ENCODE assay signal across 26 mouse cellular contexts in the genomic region with DNA sequence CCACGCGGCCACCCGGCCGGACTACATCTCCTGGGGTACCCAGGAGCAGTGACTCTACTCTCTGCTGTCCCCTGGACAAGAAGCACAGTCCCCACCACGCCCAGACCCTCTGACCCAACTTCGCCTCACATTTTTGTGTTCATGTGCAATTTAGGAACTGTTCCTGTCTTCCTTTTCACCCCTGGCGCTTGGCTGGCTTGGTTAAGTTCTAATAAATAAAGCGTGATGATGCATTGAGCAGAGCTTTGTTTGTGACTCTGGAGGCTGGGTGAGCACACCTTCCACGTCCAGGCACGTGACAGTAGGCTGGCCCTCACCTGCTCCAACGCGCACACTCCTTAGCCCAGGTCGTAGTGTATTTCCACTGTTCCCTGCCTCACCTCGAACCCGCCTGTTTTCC. TPM values are rescaled to one million over a fixed set of nuclear protein-coding genes. Genes with fewer than 3 reads are reported as not detected.
"Had no signal": no experiment of that assay in that cellular context is flagged by ENCODE, and none has a peak within 500 bp of the region (broad histone marks: within the 10 kb centered on the region; RNA-seq: fewer than 3 reads in every experiment).

No protein-coding gene starts in this region.

- H3K4me3 ChIP-seq: heart, adult 2 months; heart, embryonic 12.5 days; hindbrain, embryonic 10.5 days; hindbrain, embryonic 12.5 days; intestine, embryonic 15.5 days; limb, embryonic 13.5 days; limb, embryonic 15.5 days; liver, embryonic 12.5 days had no signal

- H3K4me2 ChIP-seq: heart, embryonic 12.5 days; hindbrain, embryonic 12.5 days; hindbrain, embryonic 14.5 days; intestine, embryonic 15.5 days; limb, embryonic 13.5 days; limb, embryonic 15.5 days; liver, embryonic 12.5 days had no signal

- H3K27ac ChIP-seq: hindbrain, embryonic 10.5 days; hindbrain, embryonic 12.5 days; hindbrain, embryonic 14.5 days; intestine, embryonic 15.5 days; limb, embryonic 13.5 days; limb, embryonic 15.5 days; liver, embryonic 12.5 days had no signal

- ATAC-seq: hindbrain, embryonic 16.5 days; inflammation-experienced regulatory T-cells, adult 6 months; intestine, embryonic 15.5 days; intestine, postnatal 0 days; liver, embryonic 12.5 days had no signal

- DNase-seq: gastrocnemius, postnatal 14 days; heart, postnatal 10 days; heart, postnatal 4 days; kidney, adult 18-20 months; kidney, adult 8-10 months; kidney, postnatal 10 days; kidney, postnatal 36 days; layer of hippocampus, adult 9-11 months; layer of hippocampus, postnatal 36 days; left cerebral cortex, postnatal 4 days had no signal

- H3K9ac ChIP-seq: heart, embryonic 12.5 days; hindbrain, embryonic 12.5 days; hindbrain, embryonic 14.5 days; intestine, embryonic 15.5 days; limb, embryonic 13.5 days; limb, embryonic 15.5 days; liver, embryonic 12.5 days had no signal

- H3K9me3 ChIP-seq: heart, embryonic 12.5 days; hindbrain, embryonic 10.5 days; hindbrain, embryonic 12.5 days; intestine, embryonic 15.5 days; limb, embryonic 13.5 days; limb, embryonic 15.5 days; liver, embryonic 12.5 days had no signal

RNA-seq across cellular contexts. Expression of a gene that starts 5.8 kb away (rescaled TPM):
- total RNA-seq: granulocyte monocyte progenitor cell, adult 5-6 weeks; liver, adult 2 months had no signal

RNA-seq across cellular contexts. Expression of a gene that starts 9.6 kb away (rescaled TPM):
- polyA plus RNA-seq: inflammation-experienced regulatory T-cells, adult 6 months had no signal

RNA-seq across cellular contexts. Expression of a gene that starts 13.7 kb away (rescaled TPM):
- total RNA-seq: gastrocnemius, adult 8-10 months; granulocyte monocyte progenitor cell, adult 5-6 weeks; heart, adult 2 months; heart, postnatal 4 days; layer of hippocampus, postnatal 36 days; left cerebral cortex, postnatal 4 days; liver, adult 2 months had no signal
- polyA plus RNA-seq: heart, embryonic 14.5 days had no signal
